Mouse (Mus musculus) liver, embryonic 13.5 days (tissue): ENCODE measurements around the gene Usp35. TPM values are rescaled to one million over a fixed set of nuclear protein-coding genes. Genes with fewer than 3 reads are reported as not detected.

ENCODE experiments used
- ATAC-seq: fragments of 200-750 bp; cut with Nextera tagmentation; 2 replicates; pipeline ENCODE4 v1.8.0; 2017; ENCODE audit warnings: low read depth, mild to moderate bottlenecking, moderate number of reproducible peaks, moderate library complexity
- DNase-seq: peaks from one replicate; pipeline ENCODE4 v3.0.0; 2022
- H3K27ac ChIP-seq: fragments of 300-500 bp; sonication (generic); 2 replicates; pipeline ENCODE4 v1.5.1; 2015; ENCODE audit warnings: moderate library complexity, mild to moderate bottlenecking, inconsistent platforms
- H3K27me3 ChIP-seq: fragments of 300-500 bp; sonication (generic); 2 replicates; pipeline ENCODE4 v1.6.1; 2015; ENCODE audit warnings: mild to moderate bottlenecking, inconsistent platforms
- H3K36me3 ChIP-seq: fragments of 300-500 bp; sonication (generic); 2 replicates; pipeline ENCODE4 v1.6.1; 2015; ENCODE audit warnings: mild to moderate bottlenecking, inconsistent platforms
- H3K4me1 ChIP-seq: fragments of 300-500 bp; sonication (generic); replicated peaks from 2 replicates; pipeline ENCODE4 v1.6.1; 2015; ENCODE audit warnings: inconsistent platforms
- H3K4me2 ChIP-seq: fragments of 300-500 bp; sonication (generic); 2 replicates; pipeline ENCODE4 v1.6.1; 2015; ENCODE audit warnings: inconsistent platforms, mild to moderate bottlenecking, moderate library complexity
- H3K4me3 ChIP-seq: fragments of 300-500 bp; sonication (generic); replicated peaks from 2 replicates; pipeline ENCODE4 v1.5.1; 2015; ENCODE audit warnings: mild to moderate bottlenecking, inconsistent platforms
- H3K9ac ChIP-seq: fragments of 300-500 bp; sonication (generic); 2 replicates; pipeline ENCODE4 v1.6.1; 2015; ENCODE audit warnings: mild to moderate bottlenecking, inconsistent platforms
- H3K9me3 ChIP-seq: fragments of 300-500 bp; sonication (generic); replicated peaks from 2 replicates; pipeline ENCODE4 v1.6.1; 2016; ENCODE audit warnings: inconsistent platforms
- WGBS: fragments of 180-500 bp; shearing (Covaris S2); methylation state at CpG from one replicate; pipeline ENCODE4 v1.1.7; 2015; ENCODE audit not compliant: insufficient replicate concordance; 5-methylcytosine and 5-hydroxymethylcytosine counted together
- polyA plus RNA-seq: library from polyadenylated mRNA; unstranded; fragments of >200 nt; fragmentation: Nextera tagmentation; extraction: Ambion mirVana; gene quantifications from 2 replicates; pipeline ENCODE4 v1.2.1, GENCODE M21; 2015

Usp35 gene
- polyA plus RNA-seq, 1 experiment from 2014 or later: 0.14 TPM

DNA sequence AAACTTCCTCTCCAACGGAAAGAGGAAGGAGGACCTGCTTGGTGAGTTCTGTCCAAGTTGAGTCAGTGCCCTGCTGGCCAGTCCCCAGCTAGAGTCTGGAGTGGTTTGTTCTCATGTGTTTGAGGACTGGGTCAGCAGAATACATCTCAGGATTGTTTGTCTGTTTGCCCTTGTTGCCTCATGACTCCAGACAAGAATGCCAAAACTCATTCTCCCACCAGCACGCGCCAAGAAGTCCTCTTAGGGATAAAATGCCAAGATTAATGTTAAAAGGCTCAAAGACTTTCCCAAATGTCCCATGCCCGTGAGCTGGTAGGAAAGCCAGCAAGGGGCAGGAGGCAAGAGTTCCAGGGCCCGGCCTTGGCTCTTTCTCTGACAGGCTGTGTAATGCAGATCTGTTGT is 25.1 kb upstream of the Usp35 start:
- no peak for ATAC-seq

DNA sequence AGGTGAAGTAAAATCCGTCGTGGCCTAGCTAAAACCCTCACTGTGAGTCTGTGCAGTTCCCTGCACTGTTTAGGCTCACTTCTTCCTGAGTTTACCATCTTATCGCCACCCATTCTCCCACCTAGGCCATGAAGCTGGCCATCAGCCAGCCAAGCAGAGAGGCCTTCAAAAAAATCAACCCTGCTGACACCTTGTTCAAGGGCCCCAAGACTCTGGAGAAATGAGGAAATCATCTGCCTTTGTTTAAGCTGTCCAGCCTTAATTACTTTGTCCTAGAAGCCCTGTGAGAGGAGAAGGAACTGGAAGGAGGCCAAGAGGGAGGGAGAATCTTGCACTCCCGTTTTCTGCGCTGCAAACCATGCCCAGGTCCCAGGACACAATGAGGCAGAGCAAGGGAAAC is 24.4 kb upstream of the Usp35 start:
- H3K27ac ChIP-seq: no peak overlapping the region

More for the DNA sequence above, 25.1 kb upstream of the Usp35 start:
- WGBS: 58% methylated on average over 5 of the region's 5 CpGs
- Histone ChIP-seq H3K4me1 (peaks cover 11% of the 10 kb centered on the region), H3K4me2 (no peak overlapping the region), H3K9ac (no peak overlapping the region), H3K4me3 (no peak overlapping the region), H3K27me3 (0 out of 2 replicates have a peak, but pooled peaks cover 4% of the 10 kb centered on the region), H3K9me3 (no peaks in the 10 kb centered on the region), H3K27ac (no peak overlapping the region), H3K36me3 (no peaks in the 10 kb centered on the region)
- DNase-seq: no peak

DNA sequence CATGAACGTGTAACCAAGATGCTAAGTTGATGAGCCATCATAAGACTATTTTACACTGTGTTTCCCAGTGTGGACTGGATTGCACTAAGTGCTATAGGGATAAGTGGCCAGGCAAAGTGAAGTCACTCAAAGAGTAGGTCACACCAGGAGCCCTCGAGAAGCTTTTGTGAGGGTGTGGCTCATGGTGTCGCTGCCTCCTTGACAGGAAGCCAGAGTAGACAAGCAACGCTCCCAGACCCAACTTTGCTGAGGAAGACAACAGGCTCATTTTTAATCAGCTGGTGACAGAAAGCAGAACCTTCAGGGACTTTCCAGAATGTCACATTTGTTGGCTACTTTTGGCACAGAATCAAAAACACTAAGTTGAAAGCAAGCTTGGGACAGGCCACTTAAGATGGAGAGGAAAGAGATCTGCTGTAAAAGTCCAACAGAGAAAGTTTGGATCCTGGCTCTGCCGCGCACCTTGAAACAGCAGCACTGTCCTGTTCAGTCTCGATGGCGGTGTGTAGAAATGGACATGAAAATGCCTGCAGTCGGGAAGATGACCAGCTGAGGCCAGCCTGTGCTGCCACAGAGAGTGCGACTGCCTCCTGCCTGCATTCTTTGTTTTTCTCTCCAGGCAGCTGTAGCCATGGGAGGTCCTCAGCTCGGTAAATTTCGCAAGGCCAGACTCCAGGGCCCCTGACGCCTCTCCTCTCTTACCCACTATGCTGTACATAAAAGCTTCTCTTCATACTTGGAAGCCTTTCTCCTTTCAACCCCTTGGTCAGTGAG is 23.4 kb upstream of the Usp35 start:
- ATAC-seq (no peak), DNase-seq (no peak)
- no peaks in the 10 kb centered on the region for H3K36me3 ChIP-seq
- H3K27me3 ChIP-seq: no peaks in the 10 kb centered on the region
- no peak overlapping the region for H3K4me3 ChIP-seq
- no peaks in the 10 kb centered on the region for H3K9me3 ChIP-seq
- WGBS: 38% methylated on average over 13 of the region's 13 CpGs
- H3K4me1 ChIP-seq: peaks cover 11% of the 10 kb centered on the region
- H3K4me2 ChIP-seq: no peak overlapping the region
- no peak overlapping the region; the same call in 1 of the 2 replicates for H3K27ac ChIP-seq
- no peak overlapping the region for H3K9ac ChIP-seq

More for the DNA sequence above, 24.4 kb upstream of the Usp35 start:
- no peaks in the 10 kb centered on the region for H3K36me3 ChIP-seq
- H3K4me2 ChIP-seq: no peak overlapping the region
- H3K9me3 ChIP-seq: no peaks in the 10 kb centered on the region
- ATAC-seq (no peak), DNase-seq (no peak)
- no peak overlapping the region for H3K9ac ChIP-seq
- peaks cover 11% of the 10 kb centered on the region for H3K4me1 ChIP-seq
- 0 out of 2 replicates have a peak, but pooled peaks cover 4% of the 10 kb centered on the region for H3K27me3 ChIP-seq
- no peak overlapping the region for H3K4me3 ChIP-seq
- 61% methylated on average over 5 of the region's 5 CpGs for WGBS

DNA sequence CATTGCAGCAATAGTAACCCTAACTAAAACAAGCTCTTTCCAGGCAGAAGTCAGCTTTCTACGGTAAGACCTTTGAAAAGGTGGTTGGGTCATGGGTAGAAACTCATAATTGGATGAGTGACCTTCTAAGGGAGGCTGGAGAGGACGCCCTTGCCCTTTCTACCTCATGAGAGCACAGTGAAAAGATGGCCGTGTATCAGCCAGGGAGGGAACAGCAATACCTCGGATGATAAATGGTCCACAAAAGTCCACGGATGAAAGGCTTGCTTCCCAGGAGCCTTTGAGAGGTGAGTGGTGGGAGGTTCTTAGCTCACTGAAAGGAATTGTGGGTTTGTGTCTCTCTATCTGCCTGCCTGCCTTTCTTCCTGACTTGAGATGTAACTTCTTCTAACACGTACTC is 21.5 kb upstream of the Usp35 start:
- Histone ChIP-seq H3K9ac (no peak overlapping the region), H3K4me3 (no peak overlapping the region), H3K27me3 (no peaks in the 10 kb centered on the region; the same call in 1 of the 2 replicates), H3K27ac (no peak overlapping the region), H3K36me3 (no peaks in the 10 kb centered on the region), H3K4me2 (no peak overlapping the region), H3K4me1 (peaks cover 11% of the 10 kb centered on the region), H3K9me3 (no peaks in the 10 kb centered on the region)
- ATAC-seq: no peak
- no peak for DNase-seq
- WGBS: 65% methylated on average over 6 of the region's 6 CpGs

DNA sequence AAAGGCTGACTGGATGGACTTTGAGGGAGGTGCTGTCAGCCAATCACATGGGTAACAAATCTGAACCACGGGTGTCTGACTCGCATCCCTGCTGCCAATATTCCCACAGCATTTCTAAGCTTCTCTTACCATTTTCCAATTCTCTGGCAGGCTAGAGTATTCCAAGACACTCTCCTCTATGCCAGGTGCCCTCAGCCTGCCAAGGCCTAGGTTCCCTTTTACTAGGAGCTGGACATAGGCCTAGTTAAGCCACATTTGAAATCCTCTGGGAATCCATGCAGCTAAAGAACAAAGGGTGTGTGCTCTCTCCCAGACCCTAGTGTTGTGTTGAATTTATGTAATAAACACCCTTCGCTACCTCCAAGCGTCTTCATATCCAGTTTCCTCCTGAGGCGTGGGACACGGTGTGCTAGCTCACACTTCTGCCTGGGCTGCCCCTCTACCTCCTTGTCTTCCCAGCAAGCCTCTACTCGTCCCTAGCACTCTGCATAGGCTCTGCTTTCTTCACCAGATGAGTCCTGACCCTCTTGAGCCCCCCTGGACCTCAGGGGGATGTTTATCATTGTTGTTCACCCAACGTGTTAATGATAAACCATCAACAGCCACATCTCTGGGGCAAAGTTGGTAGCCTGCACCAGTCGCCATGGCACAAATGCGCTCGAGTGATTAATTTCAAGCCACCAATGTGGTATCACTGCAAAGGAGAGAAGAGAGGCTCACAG is 20.1 kb upstream of the Usp35 start:
- Histone ChIP-seq H3K27ac (no peak overlapping the region), H3K9ac (no peak overlapping the region), H3K9me3 (no peaks in the 10 kb centered on the region), H3K36me3 (no peaks in the 10 kb centered on the region), H3K27me3 (no peaks in the 10 kb centered on the region; the same call in 1 of the 2 replicates), H3K4me3 (no peak overlapping the region), H3K4me2 (no peak overlapping the region), H3K4me1 (peaks cover 16% of the 10 kb centered on the region)
- WGBS: 61% methylated on average over 11 of the region's 11 CpGs
- no peak for DNase-seq
- no peak for ATAC-seq

DNA sequence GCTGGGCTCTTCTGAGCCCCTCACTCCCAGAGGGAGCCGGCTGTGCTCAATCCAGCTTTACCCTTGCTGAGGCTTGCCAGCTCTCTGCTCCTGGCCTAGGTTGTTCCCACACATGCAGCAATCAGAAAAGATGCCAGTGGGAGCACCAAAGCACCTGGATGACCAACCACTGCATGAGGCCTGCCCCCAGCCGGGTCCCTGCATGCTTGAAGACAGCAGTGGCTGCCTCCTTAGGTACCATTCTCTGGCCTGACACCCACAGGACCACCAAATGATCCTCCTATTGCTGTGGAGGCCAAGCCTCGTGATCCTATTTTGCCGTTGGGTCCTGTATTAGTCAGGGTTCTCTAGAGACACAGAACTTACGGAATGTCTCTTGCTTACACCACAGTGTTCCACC is 19.1 kb upstream of the Usp35 start:
- H3K4me1 ChIP-seq: peaks cover 26% of the 10 kb centered on the region
- H3K27me3 ChIP-seq: no peaks in the 10 kb centered on the region; the same call in 1 of the 2 replicates
- no peaks in the 10 kb centered on the region for H3K36me3 ChIP-seq
- ATAC-seq (no peak), DNase-seq (no peak)
- H3K27ac ChIP-seq: no peak overlapping the region
- no peak overlapping the region for H3K9ac ChIP-seq
- no peak overlapping the region for H3K4me3 ChIP-seq
- WGBS: 78% methylated on average over 5 of the region's 5 CpGs
- no peaks in the 10 kb centered on the region for H3K9me3 ChIP-seq
- no peak overlapping the region for H3K4me2 ChIP-seq

DNA sequence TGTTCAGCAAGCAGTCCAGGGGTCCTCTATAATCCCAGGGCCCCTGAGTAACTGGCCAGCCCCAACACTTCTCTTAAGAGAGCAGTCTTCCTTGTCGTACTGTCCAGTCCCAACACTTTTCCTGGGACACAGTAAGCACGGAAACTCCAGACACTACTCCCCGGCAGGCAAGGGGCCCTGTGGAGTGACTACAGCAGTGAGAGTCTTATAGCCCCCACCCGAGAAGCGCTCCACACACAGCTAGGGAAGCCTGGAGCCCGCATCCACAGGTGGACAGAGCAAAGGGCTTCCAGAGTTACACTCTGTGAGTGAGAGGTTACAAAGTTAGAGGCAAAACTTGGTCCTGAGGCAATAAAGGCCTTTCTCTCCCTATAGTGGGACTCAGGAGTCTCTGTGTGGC is 17.6 kb upstream of the Usp35 start:
- H3K9me3 ChIP-seq: no peaks in the 10 kb centered on the region
- no peaks in the 10 kb centered on the region; the same call in 1 of the 2 replicates for H3K27me3 ChIP-seq
- no peak for DNase-seq
- ATAC-seq: no peak
- H3K4me3 ChIP-seq: no peak overlapping the region
- peaks cover 17% of the 10 kb centered on the region for H3K4me1 ChIP-seq
- H3K9ac ChIP-seq: no peak overlapping the region
- WGBS: 70% methylated on average over 6 of the region's 6 CpGs
- no peak overlapping the region for H3K27ac ChIP-seq
- no peak overlapping the region for H3K4me2 ChIP-seq
- H3K36me3 ChIP-seq: no peaks in the 10 kb centered on the region

DNA sequence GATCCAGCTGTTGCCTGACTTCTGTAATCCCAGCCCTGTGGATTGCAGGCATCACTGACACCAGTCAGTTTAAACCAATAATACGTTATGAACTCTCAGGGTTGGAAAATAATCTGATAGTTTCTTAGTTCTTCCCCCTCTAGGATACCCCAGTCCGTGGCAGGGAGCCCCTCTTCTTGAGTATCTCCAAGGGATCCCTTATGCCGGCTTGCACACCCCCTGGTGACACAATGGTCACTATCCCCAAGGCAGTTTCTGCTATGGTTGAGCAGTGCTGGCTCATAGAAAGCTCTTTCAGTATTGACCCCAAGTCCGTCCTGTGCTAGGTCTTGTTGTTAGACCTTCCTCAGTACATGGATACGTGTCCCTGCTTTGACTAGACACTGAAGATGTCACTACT is 17.0 kb upstream of the Usp35 start:
- H3K9me3 ChIP-seq: no peaks in the 10 kb centered on the region
- peaks cover 17% of the 10 kb centered on the region for H3K4me1 ChIP-seq
- no peak overlapping the region for H3K27ac ChIP-seq
- no peaks in the 10 kb centered on the region; the same call in 1 of the 2 replicates for H3K27me3 ChIP-seq
- WGBS: 62% methylated on average over 5 of the region's 5 CpGs
- H3K36me3 ChIP-seq: no peaks in the 10 kb centered on the region
- no peak overlapping the region for H3K4me3 ChIP-seq
- DNase-seq (no peak), ATAC-seq (no peak)
- no peak overlapping the region for H3K9ac ChIP-seq
- H3K4me2 ChIP-seq: no peak overlapping the region

DNA sequence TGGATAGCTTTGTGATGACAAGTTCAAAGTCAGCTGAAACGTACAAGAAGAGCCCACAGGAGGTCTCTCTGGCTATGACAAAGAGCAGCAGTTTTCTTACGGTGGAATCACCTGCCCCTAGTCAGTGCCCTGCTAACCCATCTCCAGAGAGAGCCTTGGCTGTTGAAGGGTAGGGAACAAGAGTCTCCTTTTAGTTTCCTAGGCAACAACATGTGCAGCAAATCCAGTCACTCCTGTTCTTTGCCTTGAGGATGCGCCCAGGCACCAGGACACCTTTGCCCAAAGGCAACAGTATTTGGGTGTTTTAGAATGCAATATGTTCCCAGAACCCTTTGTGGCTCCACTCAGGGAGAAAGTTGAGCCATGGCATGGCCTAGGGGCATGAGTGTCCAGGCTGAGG is 16.5 kb upstream of the Usp35 start:
- Histone ChIP-seq H3K36me3 (no peaks in the 10 kb centered on the region), H3K9ac (no peak overlapping the region), H3K4me2 (no peak overlapping the region), H3K4me1 (peaks cover 17% of the 10 kb centered on the region), H3K27ac (no peak overlapping the region), H3K9me3 (no peaks in the 10 kb centered on the region), H3K4me3 (no peak overlapping the region), H3K27me3 (no peaks in the 10 kb centered on the region; the same call in 1 of the 2 replicates)
- DNase-seq (no peak), ATAC-seq (no peak)
- 68% methylated on average over 3 of the region's 3 CpGs for WGBS

DNA sequence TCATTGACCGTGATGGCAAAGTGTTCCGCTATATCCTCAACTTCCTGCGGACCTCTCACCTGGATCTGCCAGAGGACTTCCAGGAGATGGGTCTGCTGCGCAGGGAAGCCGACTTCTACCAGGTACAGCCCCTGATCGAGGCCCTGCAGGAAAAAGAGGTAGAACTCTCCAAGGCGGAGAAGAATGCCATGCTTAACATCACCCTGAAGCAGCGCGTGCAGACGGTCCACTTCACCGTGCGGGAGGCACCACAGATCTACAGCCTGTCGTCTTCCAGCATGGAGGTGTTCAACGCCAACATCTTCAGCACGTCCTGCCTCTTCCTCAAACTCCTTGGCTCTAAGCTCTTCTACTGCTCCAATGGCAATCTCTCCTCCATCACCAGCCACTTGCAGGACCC is 15.6 kb upstream of the Usp35 start:
- H3K4me3 ChIP-seq: no peak overlapping the region
- H3K27me3 ChIP-seq: no peaks in the 10 kb centered on the region; the same call in 1 of the 2 replicates
- H3K36me3 ChIP-seq: no peaks in the 10 kb centered on the region
- no peak overlapping the region for H3K9ac ChIP-seq
- no peak overlapping the region for H3K27ac ChIP-seq
- DNase-seq (no peak), ATAC-seq (no peak)
- no peaks in the 10 kb centered on the region for H3K9me3 ChIP-seq
- WGBS: 85% methylated on average over 15 of the region's 15 CpGs
- H3K4me2 ChIP-seq: no peak overlapping the region
- H3K4me1 ChIP-seq: peaks cover 17% of the 10 kb centered on the region

DNA sequence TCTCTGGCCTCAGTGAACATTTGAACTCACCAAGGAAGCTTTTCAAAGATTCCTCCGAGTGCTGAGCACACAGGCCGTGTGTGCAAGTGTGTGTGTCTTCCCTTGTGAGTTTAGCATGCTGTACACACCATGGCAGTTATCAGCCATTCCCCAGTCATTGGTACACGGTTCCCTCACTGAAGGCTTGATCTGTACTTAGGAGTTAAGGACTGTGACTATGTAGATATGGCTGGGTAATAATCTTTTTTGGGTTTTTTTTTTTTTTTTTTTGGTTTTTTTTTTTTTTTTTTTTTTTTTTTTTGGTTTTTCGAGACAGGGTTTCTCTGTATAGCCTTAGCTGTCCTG is 15.0 kb upstream of the Usp35 start:
- no peak overlapping the region for H3K27ac ChIP-seq
- peak; percentile 83 for ATAC-seq
- WGBS: 25% methylated on average over 4 of the region's 4 CpGs

More for the DNA sequence above, 15.0 kb upstream of the Usp35 start:
- DNase-seq: peak; percentile 32
- Histone ChIP-seq H3K36me3 (no peaks in the 10 kb centered on the region), H3K9me3 (no peaks in the 10 kb centered on the region), H3K27me3 (no peaks in the 10 kb centered on the region; the same call in 1 of the 2 replicates), H3K4me3 (no peak overlapping the region), H3K4me1 (peaks cover 23% of the 10 kb centered on the region), H3K9ac (no peak overlapping the region), H3K4me2 (no peak overlapping the region)
